ENCODE assay signal across 28 mouse cellular contexts in the genomic region with DNA sequence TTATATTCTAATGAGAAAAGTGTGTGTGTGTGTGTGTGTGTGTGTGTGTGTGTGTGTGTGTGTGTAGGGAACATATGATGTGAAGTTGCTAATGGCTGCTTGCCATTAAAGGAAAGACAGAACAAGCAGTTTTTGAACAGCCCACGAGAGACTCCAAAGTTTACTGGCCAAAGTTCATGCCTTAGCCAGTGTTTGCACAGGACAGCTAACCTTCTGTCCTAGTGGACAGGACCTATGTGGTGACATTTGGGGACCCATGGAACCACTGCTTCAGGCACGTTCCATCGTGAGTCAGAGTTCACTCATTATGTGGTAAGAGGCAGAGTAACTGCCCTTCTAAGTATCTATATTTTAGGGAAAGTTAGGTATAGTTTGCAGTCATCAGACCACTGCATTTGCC. TPM values are rescaled to one million over a fixed set of nuclear protein-coding genes. Genes with fewer than 3 reads are reported as not detected.
DNase-seq lines count a peak whose midpoint lies in the region; ATAC-seq and TF ChIP-seq lines count a peak whose summit lies in the region.
"Had no signal": no experiment of that assay in that cellular context is flagged by ENCODE, and none has a peak within 500 bp of the region (broad histone marks: within the 10 kb centered on the region; RNA-seq: fewer than 3 reads in every experiment).

No protein-coding gene starts in this region.

- no peak overlapping the region for H3K4me2 ChIP-seq in kidney, embryonic 14.5 days (replicated peaks; ENCODE audit: low read depth, low read length)
- H3K4me2 ChIP-seq in liver, embryonic 14.5 days (ENCODE audit: low read depth) = no peak overlapping the region
- no peak overlapping the region for H3K4me2 ChIP-seq in midbrain, embryonic 16.5 days (ENCODE audit: low read length)
- H3K4me2 ChIP-seq: embryonic facial prominence, embryonic 12.5 days; forebrain, embryonic 15.5 days; heart, embryonic 15.5 days; hindbrain, embryonic 12.5 days; limb, embryonic 13.5 days; lung, embryonic 14.5 days; midbrain, embryonic 15.5 days had no signal

- H3K36me3 ChIP-seq in kidney, embryonic 14.5 days (ENCODE audit: control insufficient read depth, insufficient read depth, low read length) = no peaks in the 10 kb centered on the region
- no peaks in the 10 kb centered on the region for H3K36me3 ChIP-seq in liver, embryonic 14.5 days (replicated peaks; ENCODE audit: control insufficient read depth, insufficient read depth, low read depth)
- H3K36me3 ChIP-seq in midbrain, embryonic 16.5 days (ENCODE audit: control insufficient read depth, insufficient read depth, low read length) = no peaks in the 10 kb centered on the region
- H3K36me3 ChIP-seq: embryonic facial prominence, embryonic 12.5 days; forebrain, embryonic 10.5 days; forebrain, embryonic 15.5 days; G1E; heart, embryonic 10.5 days; heart, embryonic 15.5 days; hindbrain, embryonic 12.5 days; limb, embryonic 13.5 days; midbrain, embryonic 10.5 days; midbrain, embryonic 15.5 days had no signal

- H3K9me3 ChIP-seq in kidney, embryonic 14.5 days (ENCODE audit: control insufficient read depth, low read length) = no peaks in the 10 kb centered on the region
- H3K9me3 ChIP-seq in liver, embryonic 14.5 days (ENCODE audit: control insufficient read depth, low read length) = no peaks in the 10 kb centered on the region
- H3K9me3 ChIP-seq in midbrain, embryonic 16.5 days (replicated peaks; ENCODE audit: control insufficient read depth, low read length, poor library complexity, severe bottlenecking) = no peaks in the 10 kb centered on the region
- H3K9me3 ChIP-seq: embryonic facial prominence, embryonic 12.5 days; forebrain, embryonic 10.5 days; forebrain, embryonic 15.5 days; G1E; heart, embryonic 10.5 days; heart, embryonic 15.5 days; hindbrain, embryonic 12.5 days; limb, embryonic 13.5 days; midbrain, embryonic 10.5 days; midbrain, embryonic 15.5 days had no signal

- 84% methylated on average over 3 of the region's 3 CpGs for WGBS in kidney, embryonic 14.5 days
- WGBS in liver, embryonic 14.5 days (ENCODE audit: insufficient replicate concordance) = 49% methylated on average over 3 of the region's 3 CpGs
- WGBS in midbrain, embryonic 16.5 days = 93% methylated on average over 3 of the region's 3 CpGs

- no peak overlapping the region for H3K27ac ChIP-seq in kidney, embryonic 14.5 days (ENCODE audit: low read depth, low read length)
- H3K27ac ChIP-seq in liver, embryonic 14.5 days = no peak overlapping the region
- H3K27ac ChIP-seq in midbrain, embryonic 16.5 days (ENCODE audit: low read length) = no peak overlapping the region
- H3K27ac ChIP-seq: embryonic facial prominence, embryonic 12.5 days; forebrain, embryonic 10.5 days; forebrain, embryonic 15.5 days; heart, embryonic 10.5 days; heart, embryonic 15.5 days; hindbrain, embryonic 12.5 days; kidney, postnatal 0 days; layer of hippocampus, adult 2 months; limb, embryonic 13.5 days; midbrain, embryonic 10.5 days; midbrain, embryonic 15.5 days had no signal

- no peak overlapping the region for H3K4me3 ChIP-seq in kidney, embryonic 14.5 days (ENCODE audit: low read length)
- no peak overlapping the region for H3K4me3 ChIP-seq in liver, embryonic 14.5 days (ENCODE audit: insufficient read depth in 1 of 2, low read depth in 2 of 2, low read length in 2 of 2)
- no peak overlapping the region for H3K4me3 ChIP-seq in midbrain, embryonic 16.5 days (ENCODE audit: low read depth, low read length)
- H3K4me3 ChIP-seq: embryonic facial prominence, embryonic 12.5 days; forebrain, embryonic 10.5 days; forebrain, embryonic 15.5 days; heart, embryonic 10.5 days; heart, embryonic 15.5 days; hindbrain, embryonic 12.5 days; layer of hippocampus, adult 2 months; limb, embryonic 13.5 days; midbrain, embryonic 10.5 days; midbrain, embryonic 15.5 days had no signal

- no peak for TF ChIP-seq CTCF in liver, embryonic 14.5 days (IDR thresholded peaks at IDR 0.05; ENCODE audit: low read depth)

- no peaks in the 10 kb centered on the region for H3K4me1 ChIP-seq in kidney, embryonic 14.5 days (ENCODE audit: control insufficient read depth, insufficient read depth, low read length)
- peaks cover 0 to 6% of the 10 kb centered on the region in 2 experiments; a peak in 3 of 4 replicates for H3K4me1 ChIP-seq in liver, embryonic 14.5 days (replicated peaks; ENCODE audit: control insufficient read depth in 2 of 2, insufficient read depth in 2 of 2, low read length in 1 of 2)
- no peaks in the 10 kb centered on the region for H3K4me1 ChIP-seq in midbrain, embryonic 16.5 days (ENCODE audit: control insufficient read depth, insufficient read depth, low read length)
- H3K4me1 ChIP-seq: embryonic facial prominence, embryonic 12.5 days; forebrain, embryonic 10.5 days; forebrain, embryonic 15.5 days; heart, embryonic 10.5 days; heart, embryonic 15.5 days; hindbrain, embryonic 12.5 days; limb, embryonic 13.5 days; midbrain, embryonic 10.5 days; midbrain, embryonic 15.5 days had no signal

- no peak overlapping the region for H3K9ac ChIP-seq in kidney, embryonic 14.5 days (ENCODE audit: low read depth, low read length)
- no peak overlapping the region for H3K9ac ChIP-seq in liver, embryonic 14.5 days (replicated peaks)
- no peak overlapping the region for H3K9ac ChIP-seq in midbrain, embryonic 16.5 days (ENCODE audit: low read depth, low read length)
- H3K9ac ChIP-seq: embryonic facial prominence, embryonic 12.5 days; forebrain, embryonic 15.5 days; heart, embryonic 15.5 days; hindbrain, embryonic 12.5 days; limb, embryonic 13.5 days; lung, embryonic 14.5 days; midbrain, embryonic 15.5 days had no signal

- DNase-seq in kidney, adult 11 months = peak; percentile 15
- peak; percentile 55 for DNase-seq in kidney, adult 9 months
- peak; percentile 26 for DNase-seq in liver
- peak in 1 of 3 experiments; percentile 33 for DNase-seq in liver, embryonic 14.5 days (ENCODE audit: low read depth in 3 of 3, low spot score in 3 of 3)
- no peak for DNase-seq in urinary bladder, adult 2 months (ENCODE audit: low spot score)
- DNase-seq in cerebellum, adult 11-12 months = no peak
- DNase-seq: adrenal gland, adult 8-10 months; cerebellum, adult 9-10 months; cerebellum, postnatal 36 days; embryo, embryonic 11 days; gastrocnemius, postnatal 25 days; heart, adult 11 months; lung, embryonic 14.5 days; lung, postnatal 14 days had no signal

- no peak for TF ChIP-seq EP300 in liver, embryonic 14.5 days (IDR thresholded peaks at IDR 0.05; ENCODE audit: low read depth)

- ATAC-seq in kidney, embryonic 14.5 days (ENCODE audit: low FRiP score, low TSS enrichment) = no peak
- ATAC-seq in liver, embryonic 14.5 days (ENCODE audit: insufficient read depth) = peak; percentile 83
- ATAC-seq in midbrain, embryonic 16.5 days = no peak
- ATAC-seq: forebrain, embryonic 15.5 days; midbrain, embryonic 15.5 days had no signal

- no peaks in the 10 kb centered on the region for H3K27me3 ChIP-seq in kidney, embryonic 14.5 days (ENCODE audit: control insufficient read depth, insufficient read depth, low read length)
- H3K27me3 ChIP-seq in liver, embryonic 14.5 days (ENCODE audit: control insufficient read depth, insufficient read depth, low read length) = no peaks in the 10 kb centered on the region
- no peaks in the 10 kb centered on the region for H3K27me3 ChIP-seq in midbrain, embryonic 16.5 days (ENCODE audit: control insufficient read depth, insufficient read depth, low read depth, low read length)
- H3K27me3 ChIP-seq: embryonic facial prominence, embryonic 12.5 days; forebrain, embryonic 15.5 days; heart, embryonic 15.5 days; hindbrain, embryonic 12.5 days; midbrain, embryonic 15.5 days had no signal

RNA-seq across cellular contexts. Expression of a gene that starts 13.1 kb away (rescaled TPM):
- polyA plus RNA-seq in kidney, embryonic 14.5 days (2014; fragmentation: Nextera tagmentation; extraction: Ambion mirVana) = 1.4 and 1.7 TPM in 2 replicates
- polyA plus RNA-seq in liver, embryonic 14.5 days (2012; rRNA removed) = 9,059 and 10,825 TPM in 2 replicates
- polyA plus RNA-seq in liver, embryonic 14.5 days (2014; fragmentation: Nextera tagmentation; extraction: Ambion mirVana) = 3,181 and 3,484 TPM in 2 replicates
- polyA plus RNA-seq in midbrain, embryonic 16.5 days (2015; fragmentation: Nextera tagmentation; extraction: Ambion mirVana) = not detected in 2 replicates
- polyA plus RNA-seq in urinary bladder, adult 2 months (2012; rRNA removed) = 0.95 and 4.8 TPM in 2 replicates
- polyA plus RNA-seq: forebrain, embryonic 10.5 days; forebrain, embryonic 15.5 days; G1E; hindbrain, embryonic 12.5 days; midbrain, embryonic 10.5 days had no signal

RNA-seq across cellular contexts. Expression of a gene that starts 43.0 kb away (rescaled TPM):
- polyA plus RNA-seq in kidney, embryonic 14.5 days (2014; fragmentation: Nextera tagmentation; extraction: Ambion mirVana) = 17.9 and 29.1 TPM in 2 replicates
- polyA plus RNA-seq in liver, embryonic 14.5 days (2012; rRNA removed) = 4,562 and 11,484 TPM in 2 replicates
- 8,021 and 8,530 TPM in 2 replicates for polyA plus RNA-seq in liver, embryonic 14.5 days (2014; fragmentation: Nextera tagmentation; extraction: Ambion mirVana)
- 0.24 TPM in 1 of 2 replicates, not detected in the other for polyA plus RNA-seq in midbrain, embryonic 16.5 days (2015; fragmentation: Nextera tagmentation; extraction: Ambion mirVana)
- 2.4 and 2.5 TPM in 2 replicates for polyA plus RNA-seq in urinary bladder, adult 2 months (2012; rRNA removed)
- polyA plus RNA-seq: forebrain, embryonic 15.5 days; G1E had no signal

Comparison
In these comparisons a context has a peak if more than half of its experiments do, and no peak if none do; other contexts are left out.
1. DNase-seq: peak in kidney, adult 11 months (single experiment), kidney, adult 9 months (single experiment) and liver (single experiment); none in urinary bladder, adult 2 months (single experiment) and cerebellum, adult 11-12 months (single experiment).
2. RNA of a gene that starts 13.1 kb away (polyA plus RNA-seq): 3,181 to 10,825 TPM in liver, embryonic 14.5 days; 1.4 to 1.7 TPM in kidney, embryonic 14.5 days, 0.95 to 4.8 TPM in urinary bladder, adult 2 months and not detected in midbrain, embryonic 16.5 days; every median in the first group is over 100 times any median in the second.
3. RNA of a gene that starts 43.0 kb away (polyA plus RNA-seq): 4,562 to 11,484 TPM in liver, embryonic 14.5 days; 17.9 to 29.1 TPM in kidney, embryonic 14.5 days, 2.4 to 2.5 TPM in urinary bladder, adult 2 months and 0.24 TPM in midbrain, embryonic 16.5 days; every median in the first group is over 100 times any median in the second.